Mouse (Mus musculus) gastrocnemius, postnatal 25 days (tissue): Measurements from ENCODE around the gene Dcaf8. TPM values are rescaled to one million over a fixed set of nuclear protein-coding genes. Genes with fewer than 3 reads are reported as not detected.

Source experiments
- DNase-seq: peaks from one replicate; pipeline ENCODE4 v3.0.0; 2022
- total RNA-seq, 2 experiments: library from RNA; stranded (reverse); gene quantifications; 1 replicate in 1 of 2; 2 replicates in 1 of 2; pipeline ENCODE4 v1.2.3; 2021

The Dcaf8 gene
- total RNA-seq, 2 experiments from 2014 or later, result 131 to 159 TPM

DNA sequence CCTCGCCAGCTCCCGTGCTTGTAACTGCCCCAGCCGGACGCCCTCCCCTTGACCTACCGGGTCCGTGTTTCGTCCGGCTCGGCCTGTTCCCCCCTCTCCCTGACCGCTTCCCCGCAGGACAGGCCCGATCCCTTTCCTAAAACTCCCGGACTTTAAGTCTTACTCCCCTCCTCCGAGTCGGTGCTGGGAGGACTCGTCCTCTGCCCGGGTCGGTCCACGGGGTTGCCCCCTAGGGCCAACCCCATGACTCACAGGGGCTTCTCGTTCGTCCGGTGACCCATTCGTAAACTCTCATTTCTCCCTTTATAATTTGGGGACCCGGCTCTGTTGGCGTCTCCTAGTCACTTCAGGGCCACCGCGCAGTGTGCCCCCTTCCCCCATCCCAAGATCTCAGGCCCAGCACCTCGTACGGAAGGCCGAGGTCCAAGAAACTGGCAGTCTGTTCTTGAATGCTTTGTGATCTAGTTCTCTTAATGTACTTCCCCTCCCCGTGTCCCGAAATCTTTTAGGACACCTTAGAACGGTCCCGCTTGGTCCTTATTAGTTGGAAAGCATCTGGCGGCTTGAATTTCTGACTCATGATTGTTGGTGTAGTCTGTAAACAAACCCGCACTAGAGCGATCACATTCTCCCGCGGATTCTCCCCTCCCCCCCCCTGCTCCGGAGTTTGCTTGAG, 533 bp downstream of the Dcaf8 start:
- peak; percentile 35 for DNase-seq

DNA sequence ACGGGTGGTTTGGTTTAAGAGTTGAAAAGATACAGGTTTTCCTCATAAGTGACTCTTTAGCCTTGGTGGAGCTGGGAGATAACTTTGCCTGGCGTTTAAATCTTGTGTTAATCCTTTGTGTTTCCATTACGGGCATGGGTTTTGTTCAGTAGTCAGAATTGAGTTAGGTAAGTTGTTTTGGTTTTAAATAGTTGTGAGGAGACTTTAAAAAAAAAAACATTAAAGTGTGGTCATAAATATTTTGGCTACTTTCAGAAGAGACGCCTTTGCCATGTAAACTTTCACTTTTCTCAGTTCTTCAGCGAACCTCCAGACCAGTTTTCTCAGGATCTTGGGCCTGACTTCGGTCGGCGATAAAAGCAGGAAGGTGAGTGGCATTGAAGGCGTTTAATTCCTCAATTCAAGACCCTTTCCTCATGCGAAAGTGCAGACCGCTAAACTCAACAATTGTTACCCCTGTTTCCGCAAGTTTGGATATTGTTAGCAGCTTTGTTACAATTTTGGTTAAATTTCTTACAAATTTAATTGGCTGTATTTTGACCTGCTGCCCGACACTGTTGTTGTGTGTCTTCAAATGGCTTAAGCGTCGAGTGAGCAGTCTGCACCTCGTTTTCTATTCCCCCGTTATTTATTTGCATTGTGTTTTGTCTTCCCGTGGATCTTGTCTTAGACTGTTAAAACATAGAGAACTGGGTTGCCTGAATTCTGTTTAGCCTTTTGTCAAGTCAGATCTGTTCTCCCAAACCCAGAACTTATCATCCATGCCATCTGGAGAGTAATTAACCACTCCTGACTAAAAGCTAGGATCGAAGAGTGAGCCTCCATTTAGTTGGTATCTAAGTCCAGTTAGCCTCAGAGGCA, 1.3 kb downstream of the Dcaf8 start:
- DNase-seq, result no peak

DNA sequence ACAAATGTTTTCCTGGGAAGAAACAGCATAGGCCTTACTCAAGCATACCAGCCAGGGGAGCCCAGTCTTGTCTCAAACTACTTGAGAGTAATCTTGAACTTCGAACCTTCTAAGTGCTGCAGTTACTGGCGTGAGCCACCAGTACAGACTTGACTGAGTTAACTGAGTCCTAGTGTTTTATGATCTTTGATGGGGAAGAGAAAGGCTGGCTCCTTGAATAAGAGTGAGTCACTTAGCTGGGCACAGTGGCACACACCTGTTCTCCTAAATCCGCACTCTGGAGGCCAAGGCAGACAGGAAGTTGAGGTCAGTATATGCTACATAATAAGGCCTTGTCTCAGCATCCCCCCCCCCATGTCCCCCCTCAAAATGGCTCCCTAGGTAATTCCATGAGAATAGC, 6.7 kb downstream of the Dcaf8 start:
- no peak for DNase-seq

DNA sequence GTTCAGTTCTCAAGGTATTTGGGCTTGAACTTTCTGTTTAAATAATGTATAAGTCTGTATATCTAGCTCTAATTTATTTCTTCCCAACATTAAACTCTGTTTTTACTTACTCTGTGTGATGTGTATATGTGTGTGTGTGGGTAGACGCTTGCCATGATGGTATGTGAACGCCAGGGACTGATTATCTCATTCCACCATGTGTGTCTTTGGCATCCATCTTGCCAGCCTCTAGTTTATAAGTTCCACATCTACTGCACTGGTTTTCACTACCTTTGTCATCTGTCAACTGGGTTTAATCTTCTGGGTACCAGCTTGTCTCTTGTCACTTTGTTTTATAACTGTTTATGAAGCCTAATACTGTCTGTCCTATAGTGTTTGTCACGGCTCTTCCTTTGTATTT, 7.6 kb downstream of the Dcaf8 start:
- DNase-seq, result no peak

DNA sequence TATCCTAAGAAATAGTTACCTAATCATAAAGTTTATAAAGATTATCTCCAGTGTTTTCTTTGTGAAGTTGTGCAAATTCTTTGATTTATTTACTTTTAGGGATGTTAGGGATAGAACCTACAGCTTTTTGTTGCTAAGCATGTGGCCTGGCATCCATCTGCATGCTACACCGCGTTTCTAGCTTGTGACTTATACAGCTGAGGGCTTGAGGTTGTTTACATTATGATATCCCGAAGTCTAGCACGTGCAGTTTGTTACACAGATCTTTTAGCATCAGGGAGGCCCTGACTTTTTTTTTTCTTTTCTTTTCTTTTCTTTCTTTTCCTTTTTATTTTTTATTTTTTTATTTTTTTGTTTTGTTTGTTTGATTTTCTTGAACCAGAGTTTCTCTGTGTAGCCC, 12.1 kb downstream of the Dcaf8 start:
- DNase-seq, result no peak

DNA sequence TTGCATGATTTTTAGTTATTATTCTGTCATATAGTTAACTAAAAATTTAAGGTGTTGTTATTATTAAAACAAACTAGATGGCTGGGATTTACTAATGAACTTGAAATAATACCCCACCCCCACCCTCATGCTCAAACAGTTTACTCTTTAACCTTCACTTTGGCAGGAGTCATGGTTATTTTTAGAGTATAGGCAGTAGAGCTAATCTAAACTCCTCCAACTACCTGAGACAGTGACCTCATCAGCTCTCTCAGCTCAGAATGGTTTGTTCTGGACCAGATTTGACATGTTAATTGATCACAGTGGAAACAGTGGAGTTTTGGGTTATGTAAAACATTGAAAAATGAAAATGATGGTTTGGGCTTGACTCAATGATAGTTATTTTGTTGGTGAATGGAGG, 12.6 kb downstream of the Dcaf8 start:
- no peak for DNase-seq

DNA sequence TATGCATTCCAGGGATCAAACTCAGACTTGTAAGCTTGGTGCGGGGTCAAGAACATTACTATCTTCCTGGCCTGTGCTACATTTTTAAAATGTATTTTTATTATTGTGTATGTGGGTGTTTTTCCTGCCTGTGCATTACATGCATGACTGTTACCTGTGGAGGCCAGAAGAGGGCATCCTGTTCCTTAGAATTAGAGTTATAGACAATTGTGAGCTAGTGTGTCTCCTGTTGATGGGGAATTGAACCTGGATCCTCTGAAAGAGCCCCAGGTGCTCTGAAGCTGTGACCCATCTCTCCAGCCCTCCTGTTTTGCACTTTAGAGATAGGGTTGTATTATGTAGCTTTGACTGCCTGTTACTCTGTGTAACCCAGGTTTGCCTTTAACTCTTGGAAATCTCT, 14.1 kb downstream of the Dcaf8 start:
- no peak for DNase-seq

DNA sequence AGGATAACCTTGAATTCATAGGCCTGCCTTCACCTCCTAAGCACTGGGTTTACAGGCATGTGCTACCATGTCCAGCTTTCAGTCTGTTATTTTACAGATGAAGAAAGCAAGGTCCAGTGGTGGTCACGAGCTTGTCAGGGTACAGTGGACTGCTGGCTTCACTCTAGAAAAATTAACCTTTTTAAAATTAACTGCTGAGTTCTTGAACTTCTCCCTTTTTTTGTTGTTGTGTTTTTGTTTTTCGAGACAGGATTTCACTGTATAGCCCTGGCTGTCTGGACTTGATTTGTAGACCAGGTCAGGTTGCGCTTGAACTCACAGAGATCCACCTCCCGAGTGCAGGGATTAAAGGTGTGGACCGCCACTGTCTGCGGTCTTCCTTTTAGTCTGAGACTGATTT, 15.1 kb downstream of the Dcaf8 start:
- DNase-seq, result no peak

DNA sequence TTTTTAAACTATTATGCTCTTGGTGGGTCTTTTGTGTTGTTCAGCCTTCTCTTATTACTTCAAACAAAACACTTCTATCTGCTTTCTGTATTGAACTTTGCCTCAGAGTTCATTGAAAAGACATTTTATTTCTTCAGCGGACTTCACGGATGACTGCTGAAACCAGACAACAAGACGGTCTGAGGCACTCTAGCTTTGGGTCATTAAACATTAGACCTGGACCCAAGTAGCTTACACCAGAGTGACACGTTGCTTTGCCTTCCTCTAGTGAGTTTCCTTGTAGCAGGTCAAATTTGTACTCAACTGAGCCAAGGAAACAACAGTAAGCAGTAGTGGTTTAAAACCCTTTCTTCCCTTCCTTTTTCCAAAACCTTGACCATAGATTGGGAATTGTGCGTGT, 20.0 kb downstream of the Dcaf8 start:
- no peak for DNase-seq

DNA sequence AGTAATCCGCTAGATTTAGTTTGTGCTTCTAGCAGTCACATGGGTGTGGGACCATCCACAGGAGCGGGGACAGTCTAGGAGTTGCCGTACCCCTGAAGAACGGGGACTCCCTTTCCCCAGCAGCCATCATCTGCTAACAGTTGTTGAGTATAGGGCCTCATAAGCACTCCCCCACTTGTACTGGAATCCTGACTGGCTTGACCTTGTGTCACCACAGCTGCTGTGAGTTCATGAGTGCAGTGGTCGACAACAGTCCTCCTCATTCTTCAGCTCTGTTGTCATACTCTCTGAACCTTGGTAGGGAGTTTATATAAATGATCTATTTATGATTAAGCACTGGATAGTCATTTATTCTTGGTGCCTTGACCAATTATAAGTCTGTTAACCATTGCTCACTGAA, 21.9 kb downstream of the Dcaf8 start:
- no peak for DNase-seq

DNA sequence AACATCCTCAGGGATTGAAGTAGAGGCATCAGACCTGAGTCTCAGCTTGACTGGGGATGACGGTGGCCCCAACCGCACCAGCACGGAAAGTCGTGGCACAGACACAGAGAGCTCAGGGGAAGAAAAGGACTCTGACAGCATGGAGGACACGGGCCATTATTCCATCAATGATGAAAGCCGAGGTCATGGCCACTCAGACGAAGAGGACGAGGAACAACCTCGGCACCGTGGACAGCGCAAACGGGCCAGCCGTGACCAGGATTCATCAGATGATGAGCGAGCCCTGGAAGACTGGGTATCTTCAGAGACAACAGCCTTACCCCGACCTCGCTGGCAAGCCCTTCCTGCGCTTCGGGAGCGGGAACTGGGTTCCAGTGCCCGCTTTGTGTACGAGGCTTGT, 24.5 kb downstream of the Dcaf8 start:
- no peak for DNase-seq

DNA sequence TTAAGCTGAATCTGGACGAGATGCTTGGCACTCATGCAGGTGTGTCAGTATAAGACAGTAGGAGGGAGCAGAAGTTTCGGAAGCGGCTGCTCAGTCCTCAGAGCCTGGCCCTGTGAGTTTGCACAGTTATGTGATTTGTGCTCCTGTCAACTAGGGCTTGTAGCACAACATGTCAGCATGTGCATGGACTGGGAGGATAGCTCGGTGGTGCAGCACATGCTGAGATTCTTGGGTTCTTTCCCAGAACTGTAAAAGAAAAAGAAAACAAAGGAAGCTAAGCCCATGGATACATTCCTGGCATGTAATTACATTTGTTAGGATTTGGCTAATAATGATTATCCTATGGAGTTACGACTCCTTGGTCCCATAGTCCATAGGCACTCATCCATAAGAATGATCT, 25.3 kb downstream of the Dcaf8 start:
- DNase-seq, result no peak

DNA sequence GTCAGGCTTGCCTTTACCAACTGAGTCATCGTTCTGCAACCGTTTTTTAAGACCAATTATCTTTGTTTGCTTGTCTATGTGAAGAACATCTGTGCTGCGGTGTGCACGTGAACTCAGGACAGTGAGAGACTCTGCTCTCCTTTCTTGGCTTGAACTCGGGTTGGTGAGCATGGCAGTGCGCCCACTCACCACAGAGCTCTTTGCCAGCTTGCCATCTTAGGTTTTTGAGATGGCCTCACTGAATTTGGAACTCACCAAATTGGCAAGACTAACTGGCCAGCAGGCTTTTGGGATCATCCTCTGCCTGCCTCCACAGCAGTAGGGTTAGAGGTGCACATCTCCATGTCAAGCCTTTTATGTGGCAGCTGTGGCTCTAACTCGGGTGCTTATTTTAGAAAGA, 29.9 kb downstream of the Dcaf8 start:
- no peak for DNase-seq

DNA sequence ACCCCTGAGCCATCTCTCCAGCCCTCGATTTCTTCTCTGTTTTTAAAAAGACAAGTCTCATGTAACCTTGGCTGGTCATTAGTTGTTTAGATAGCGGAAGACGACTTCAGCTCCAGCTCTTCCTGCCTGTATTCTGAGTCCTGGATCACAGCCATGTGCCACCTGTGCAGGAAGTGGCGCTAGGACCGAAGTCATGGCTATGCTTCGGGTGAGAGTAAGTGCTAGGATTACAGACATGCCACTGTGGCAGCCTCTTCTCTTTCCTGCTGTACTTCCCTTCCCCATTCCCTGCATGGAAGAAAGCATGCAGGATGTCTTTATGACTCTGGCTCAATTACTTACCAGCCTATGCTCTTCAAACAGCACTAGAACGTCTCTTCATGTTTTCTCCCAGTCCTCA, 31.2 kb downstream of the Dcaf8 start:
- no peak for DNase-seq

DNA sequence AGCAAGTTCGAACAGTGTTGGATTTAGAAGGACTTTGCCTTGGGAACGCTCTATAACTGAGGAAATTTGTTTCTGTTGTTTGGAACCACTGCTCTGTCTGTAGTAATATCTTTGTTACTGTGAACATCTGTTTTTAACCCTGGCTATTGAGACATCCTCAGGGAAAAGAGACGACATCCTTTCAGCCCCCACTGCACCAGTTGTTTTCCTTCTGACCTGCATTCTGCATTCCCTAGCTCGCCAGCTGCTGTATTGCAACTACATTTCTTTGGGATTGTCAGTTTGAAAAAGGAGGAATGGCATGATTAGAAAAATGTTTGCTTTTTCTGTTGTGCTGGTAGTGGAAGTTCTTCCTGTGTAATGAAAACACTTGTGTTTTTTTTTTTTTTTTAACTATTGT, 33.0 kb downstream of the Dcaf8 start:
- no peak for DNase-seq

DNA sequence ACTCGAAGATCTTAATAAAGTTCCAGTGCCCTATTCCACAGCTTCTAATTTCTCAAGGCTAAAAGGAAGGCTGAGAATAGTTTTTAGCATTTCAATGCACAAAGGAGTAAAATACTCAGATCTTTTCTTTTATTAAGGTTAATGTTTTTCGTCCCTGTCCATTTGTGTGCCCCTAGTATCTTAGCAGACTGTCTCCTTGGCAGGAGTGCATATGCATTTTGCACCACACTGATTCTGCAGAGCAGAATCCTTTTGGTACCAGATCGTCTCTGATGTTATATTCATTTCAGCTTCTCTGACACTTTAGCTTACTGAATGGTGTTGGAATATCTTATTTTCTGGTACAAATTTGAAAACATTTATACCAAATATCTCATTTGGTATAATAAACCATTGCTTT, 33.9 kb downstream of the Dcaf8 start:
- no peak for DNase-seq

DNA sequence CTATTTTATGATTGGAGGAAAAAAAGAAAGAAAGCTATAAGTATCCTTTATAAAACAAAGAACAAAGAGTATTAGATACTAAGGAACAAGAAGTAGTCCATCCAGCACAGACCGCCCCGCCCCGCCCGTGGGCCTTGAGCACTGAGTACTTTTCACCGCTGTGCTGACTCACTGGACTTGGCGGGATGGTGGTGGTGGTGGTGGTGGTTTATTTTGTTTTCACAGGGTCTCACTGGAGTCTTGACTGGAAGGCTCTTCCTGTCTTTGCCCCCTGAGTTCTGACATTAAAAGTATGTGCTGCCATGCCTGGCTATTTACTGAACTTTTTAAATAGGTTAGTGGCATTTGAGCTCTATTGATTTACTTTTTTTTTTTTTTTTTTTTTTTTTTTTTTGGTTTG, 35.2 kb downstream of the Dcaf8 start:
- DNase-seq, result no peak

DNA sequence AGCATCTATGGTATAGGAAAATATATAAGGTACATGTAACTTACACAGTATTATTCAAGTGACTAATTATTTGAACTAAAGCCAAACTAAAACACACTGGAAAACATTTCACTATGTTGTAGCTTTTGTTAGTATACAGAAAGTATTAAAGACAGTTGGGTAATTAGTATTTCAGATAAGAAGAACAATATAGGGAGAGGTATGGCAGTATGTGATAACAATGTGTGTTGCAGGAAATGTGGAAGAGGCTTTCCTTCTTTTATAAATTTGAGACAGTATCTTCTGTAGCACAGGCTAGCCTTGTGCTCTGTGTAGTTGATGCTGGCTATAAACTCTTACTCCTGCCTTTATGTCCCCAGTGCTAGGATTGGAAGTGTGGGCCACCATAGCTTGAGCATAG, 36.0 kb downstream of the Dcaf8 start:
- no peak for DNase-seq

DNA sequence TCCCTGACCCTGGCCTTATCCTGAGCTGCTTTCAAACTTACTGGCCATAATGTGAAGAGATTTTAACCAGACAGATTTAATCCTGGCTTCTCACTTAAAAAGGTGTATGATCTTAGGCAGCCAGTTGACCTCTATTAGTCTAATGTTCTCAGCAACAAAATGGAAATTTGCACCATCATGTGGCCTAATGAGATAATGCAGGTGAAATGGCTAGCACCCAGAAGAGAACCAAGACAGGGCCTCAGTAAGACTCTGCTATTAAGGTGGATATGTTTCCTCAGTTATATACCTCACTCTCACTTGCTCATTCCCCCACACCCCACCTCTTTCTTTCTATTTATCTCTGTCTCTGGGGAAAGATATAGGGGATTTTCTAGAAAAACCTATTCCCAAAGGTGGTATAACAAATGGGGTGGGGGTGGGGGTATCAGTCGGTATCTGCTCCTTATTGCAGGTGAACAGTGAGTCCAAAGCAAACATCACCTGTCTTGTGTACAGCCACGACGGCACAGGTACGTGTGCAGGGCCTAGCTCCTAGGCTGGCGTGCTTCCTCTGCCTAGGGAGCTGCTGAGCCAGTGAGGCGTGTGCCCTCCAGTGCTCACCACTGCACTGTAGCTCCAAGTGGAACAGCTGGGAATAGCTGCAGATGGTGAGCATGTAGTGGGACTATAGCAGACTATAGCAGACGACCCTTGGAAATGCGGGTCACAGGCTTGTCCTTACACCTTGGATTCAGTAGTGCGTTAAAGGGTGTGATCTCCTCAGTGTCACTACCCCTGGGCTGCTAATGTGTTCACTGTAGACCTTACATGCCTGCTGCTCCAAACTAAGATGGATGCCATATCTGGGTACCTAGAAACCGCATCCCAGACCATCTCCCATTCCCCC, 38.8 kb downstream of the Dcaf8 start:
- DNase-seq, result no peak

DNA sequence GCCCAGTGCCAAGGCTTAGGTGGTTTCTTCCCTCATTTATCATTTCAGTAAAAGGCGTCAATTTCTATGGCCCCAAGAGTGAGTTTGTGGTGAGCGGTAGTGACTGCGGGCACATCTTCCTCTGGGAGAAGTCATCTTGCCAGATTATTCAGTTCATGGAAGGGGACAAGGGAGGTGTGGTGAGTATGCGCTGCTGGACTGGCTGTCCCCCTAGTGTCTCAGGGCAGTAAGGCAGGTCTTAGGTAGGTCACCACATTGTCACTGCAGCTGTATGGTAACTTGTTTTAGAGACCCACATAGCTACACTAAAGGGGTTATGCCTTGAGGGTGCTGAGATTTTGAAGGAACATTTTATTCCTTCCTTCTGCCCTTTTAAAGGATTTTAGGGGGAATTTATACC, 41.0 kb downstream of the Dcaf8 start:
- no peak for DNase-seq

DNA sequence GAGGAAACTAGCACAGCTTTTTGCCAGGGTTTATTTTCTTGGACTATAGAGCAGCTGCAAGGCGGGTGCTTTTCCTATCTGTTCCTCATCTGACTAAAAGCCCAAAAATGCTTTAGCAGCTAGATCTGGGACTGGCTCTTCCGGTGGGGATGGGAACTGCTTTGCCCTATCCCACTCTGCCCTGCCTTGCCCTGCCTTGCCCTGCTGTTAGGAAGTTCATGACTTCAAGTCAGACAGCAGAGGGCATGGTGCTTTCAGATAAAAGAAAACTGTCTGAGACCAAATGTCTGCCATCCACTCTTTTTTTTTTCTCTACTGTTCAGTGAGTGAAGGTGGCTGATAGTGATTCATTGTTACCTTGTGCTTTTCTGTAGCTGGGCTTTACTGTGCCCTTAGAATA, 43.7 kb downstream of the Dcaf8 start:
- DNase-seq, result no peak

DNA sequence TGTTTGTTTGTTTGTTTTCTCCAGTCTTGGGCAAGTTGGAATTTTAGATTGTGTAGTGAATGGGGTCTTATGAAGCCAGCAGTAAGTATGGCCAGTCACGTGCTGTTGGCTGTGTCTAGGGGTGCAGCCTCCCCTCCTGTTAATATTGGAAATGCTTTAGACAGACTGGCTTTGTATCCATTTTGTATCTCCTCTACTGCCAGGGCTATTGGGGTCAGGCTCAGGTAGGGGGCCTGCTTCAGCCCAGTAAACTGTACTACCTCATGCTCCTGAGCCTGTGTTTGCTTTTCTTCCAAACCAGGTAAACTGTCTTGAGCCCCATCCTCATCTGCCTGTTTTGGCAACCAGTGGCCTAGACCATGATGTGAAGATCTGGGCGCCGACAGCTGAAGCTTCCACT, 44.3 kb downstream of the Dcaf8 start:
- DNase-seq, result no peak

DNA sequence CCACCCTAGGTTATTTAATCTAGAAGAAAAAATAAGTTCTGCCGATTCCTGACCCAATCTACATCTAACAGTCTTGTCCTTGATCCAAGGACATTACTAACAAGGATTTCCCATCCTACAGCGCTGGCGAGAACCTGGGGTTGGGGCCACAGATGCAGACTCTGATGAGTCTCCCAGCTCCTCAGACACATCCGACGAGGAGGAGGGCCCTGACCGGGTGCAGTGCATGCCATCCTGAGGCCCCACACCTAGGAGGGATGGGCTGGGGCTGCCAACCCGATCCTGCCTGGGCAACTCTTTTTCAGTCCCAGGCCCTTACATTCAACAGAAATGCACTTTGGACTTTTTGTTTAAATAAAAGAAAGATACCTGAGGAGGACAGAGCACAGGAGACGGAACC, 46.6 kb downstream of the Dcaf8 start:
- DNase-seq, result no peak
